Mouse (Mus musculus) heart, postnatal 0 days (tissue): ENCODE data around the gene Megf11.

Source experiments
- CTCF ChIP-seq: IDR thresholded peaks from 2 replicates; pipeline ENCODE4 v1.5.1; 2016; ENCODE audit warnings: antibody characterized with exemption, control low read depth, low read depth
- EP300 ChIP-seq: IDR thresholded peaks from 2 replicates; pipeline ENCODE4 v1.6.1; 2016; ENCODE audit warnings: antibody characterized with exemption, low read depth

DNA sequence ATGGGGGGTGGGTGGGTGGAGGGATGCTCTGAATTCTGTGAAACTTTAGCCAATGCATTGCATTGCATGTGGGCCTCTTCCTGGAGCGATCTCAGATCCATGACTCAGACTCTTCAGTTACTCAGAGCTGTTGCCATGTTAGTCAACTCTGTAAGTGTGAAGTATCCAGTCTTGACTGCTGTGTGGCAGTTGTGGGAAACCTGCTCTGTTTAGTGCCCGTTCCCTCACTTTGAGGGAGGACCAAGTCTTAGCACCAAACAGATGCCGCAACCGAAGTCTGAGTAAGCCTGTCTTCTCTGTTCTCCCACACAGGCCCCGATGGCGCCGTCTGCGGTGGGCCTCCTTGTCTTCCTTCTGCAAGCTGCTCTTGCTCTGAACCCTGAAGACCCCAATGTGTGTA, 115.8 kb downstream of the Megf11 start:
- TF ChIP-seq CTCF, result no peak
- no peak for TF ChIP-seq EP300
